Mouse (Mus musculus): Measurements from ENCODE around the gene Crx. TPM values are rescaled to one million over a fixed set of nuclear protein-coding genes. Genes with fewer than 3 reads are reported as not detected.

Crx gene
- total RNA-seq, 1 experiment from 2014 or later: not detected

DNA sequence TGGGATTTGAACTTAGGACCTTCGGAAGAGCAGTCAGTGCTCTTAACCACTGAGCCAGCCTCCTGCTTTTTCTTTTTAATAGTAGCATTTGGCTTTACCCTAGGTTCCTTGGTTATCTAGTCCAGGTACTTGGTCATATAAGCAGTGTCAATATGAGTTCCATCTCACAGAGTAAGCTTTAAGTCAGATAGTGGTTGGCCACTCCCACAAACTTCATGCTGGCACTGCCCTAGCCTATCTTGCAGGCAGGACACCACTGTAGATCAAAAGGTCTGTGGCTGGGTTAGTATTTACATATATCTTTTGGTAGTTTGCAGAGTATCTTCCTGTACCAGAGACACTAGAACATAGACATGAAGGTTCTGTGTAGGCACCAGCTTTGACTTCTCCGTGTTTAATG, 4.4 kb upstream of the Crx start:
- ATAC-seq (replicated peaks in 1 of 2; ENCODE audit: insufficient read depth in 1 of 2, low FRiP score in 2 of 2, low TSS enrichment in 1 of 2, low read depth in 1 of 2, poor library complexity in 2 of 2, severe bottlenecking in 2 of 2): no peak

GRCm38 (mm10) chr7:15882317-15882716, 2.5 kb upstream of the Crx start, which contains the start of gene Crxos:
Gene Crxos, plus strand, starts transcription at chr7:15882617.
- no peak for ATAC-seq (replicated peaks in 1 of 2; ENCODE audit: insufficient read depth in 1 of 2, low FRiP score in 2 of 2, low TSS enrichment in 1 of 2, low read depth in 1 of 2, poor library complexity in 2 of 2, severe bottlenecking in 2 of 2)

GRCm38 (mm10) chr7:15881831-15882230, 2.1 kb upstream of the Crx start:
- ATAC-seq (replicated peaks in 1 of 2; ENCODE audit: insufficient read depth in 1 of 2, low FRiP score in 2 of 2, low TSS enrichment in 1 of 2, low read depth in 1 of 2, poor library complexity in 2 of 2, severe bottlenecking in 2 of 2): no peak

- ATAC-seq (replicated peaks in 1 of 2; ENCODE audit: insufficient read depth in 1 of 2, low FRiP score in 2 of 2, low TSS enrichment in 1 of 2, low read depth in 1 of 2, poor library complexity in 2 of 2, severe bottlenecking in 2 of 2): no peak
Observed at GRCm38 (mm10) chr7:15881388-15881787, 1.6 kb upstream of the Crx start.

DNA sequence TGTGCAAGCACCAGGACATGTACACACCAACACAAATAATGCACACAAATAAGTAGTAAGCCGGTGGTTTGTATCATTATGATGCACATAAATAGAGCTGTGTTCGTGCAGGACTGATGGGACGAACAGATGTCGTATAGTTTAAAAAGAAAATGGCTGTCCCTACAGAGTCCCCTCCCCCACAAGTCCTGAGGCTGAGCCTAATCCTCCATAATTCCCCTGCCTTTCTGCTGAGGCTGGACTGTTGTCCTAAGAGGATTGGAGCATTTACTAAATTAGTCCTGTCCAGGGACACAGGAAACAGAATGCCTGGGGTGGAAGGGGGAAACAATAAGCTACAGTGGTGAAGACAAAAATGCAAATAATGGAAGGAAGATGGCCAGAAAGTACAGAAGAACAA, 15.7 kb downstream of the Crx start:
- no peak for ATAC-seq (replicated peaks in 1 of 2; ENCODE audit: insufficient read depth in 1 of 2, low FRiP score in 2 of 2, low TSS enrichment in 1 of 2, low read depth in 1 of 2, poor library complexity in 2 of 2, severe bottlenecking in 2 of 2)

GRCm38 (mm10) chr7:15859657-15860056, 20.1 kb downstream of the Crx start:
- ATAC-seq (replicated peaks in 1 of 2; ENCODE audit: insufficient read depth in 1 of 2, low FRiP score in 2 of 2, low TSS enrichment in 1 of 2, low read depth in 1 of 2, poor library complexity in 2 of 2, severe bottlenecking in 2 of 2): no peak

- no peak for ATAC-seq (replicated peaks in 1 of 2; ENCODE audit: insufficient read depth in 1 of 2, low FRiP score in 2 of 2, low TSS enrichment in 1 of 2, low read depth in 1 of 2, poor library complexity in 2 of 2, severe bottlenecking in 2 of 2)
Observed at GRCm38 (mm10) chr7:15839578-15839977, 40.2 kb downstream of the Crx start, which contains the start of gene Obox6. Gene Obox6, minus strand, starts transcription at chr7:15839678.

Other genes with a start within 250 kb of the Crx start
- gene Obox3, start 240.1 kb downstream of the Crx start, total RNA-seq (2017): not detected in 2 replicates
- gene Obox5, start 129.8 kb downstream of the Crx start, total RNA-seq (2017): not detected in 2 replicates
- not detected in 2 replicates for gene Obox6, start 40.3 kb downstream of the Crx start, total RNA-seq (2017)
- gene Crxos, start 2.6 kb upstream of the Crx start, total RNA-seq (2017): not detected in 2 replicates
- gene Selenow, start 42.4 kb upstream of the Crx start, total RNA-seq (2017): 49.4 and 91.1 TPM in 2 replicates
- gene Nop53, start 66.1 kb upstream of the Crx start, total RNA-seq (2017): 279 and 439 TPM in 2 replicates
- gene Ehd2, start 87.6 kb upstream of the Crx start, total RNA-seq (2017): 0.15 and 0.56 TPM in 2 replicates
- gene Bicra, start 168.0 kb upstream of the Crx start, total RNA-seq (2017): 1.0 and 1.2 TPM in 2 replicates
- not detected in 2 replicates for gene Zfp541, start 181.8 kb upstream of the Crx start, total RNA-seq (2017)
- 44.4 and 53.9 TPM in 2 replicates for gene Napa, start 218.5 kb upstream of the Crx start, total RNA-seq (2017)
- 13.8 and 14.8 TPM in 2 replicates for gene Kptn, start 239.9 kb upstream of the Crx start, total RNA-seq (2017)
- not detected in 2 replicates for gene Slc8a2, start 249.9 kb upstream of the Crx start, total RNA-seq (2017)